Mouse (Mus musculus) hindbrain, postnatal 0 days (tissue): ENCODE data around the gene Cplx2. TPM values are rescaled to one million over a fixed set of nuclear protein-coding genes. Genes with fewer than 3 reads are reported as not detected.

Experiments used
- ATAC-seq: fragments of 200-750 bp; cut with Nextera tagmentation; 2 replicates; pipeline ENCODE4 v1.8.0; 2017; ENCODE audit warnings: mild to moderate bottlenecking, moderate TSS enrichment, moderate library complexity
- DNase-seq: peaks from one replicate; pipeline ENCODE4 v3.0.0-alpha.2; 2015; ENCODE audit warnings: low spot score
- H3K27ac ChIP-seq: fragments of 300-500 bp; sonication (generic); 2 replicates; pipeline ENCODE4 v1.5.1; 2014; ENCODE audit warnings: mild to moderate bottlenecking
- H3K27me3 ChIP-seq: fragments of 300-500 bp; sonication (generic); 2 replicates; pipeline ENCODE4 v1.6.1; 2014; ENCODE audit warnings: low read length, mixed read lengths; ENCODE audit not compliant: insufficient read depth
- H3K36me3 ChIP-seq: fragments of 300-500 bp; sonication (generic); 2 replicates; pipeline ENCODE4 v1.6.1; 2014; ENCODE audit warnings: low read length, mixed read lengths; ENCODE audit not compliant: insufficient read depth
- H3K4me1 ChIP-seq: fragments of 300-500 bp; sonication (generic); 2 replicates; pipeline ENCODE4 v1.6.1; 2014; ENCODE audit warnings: antibody characterized with exemption, low read length, mixed read lengths; ENCODE audit not compliant: insufficient read depth
- H3K4me2 ChIP-seq: fragments of 300-500 bp; sonication (generic); 2 replicates; pipeline ENCODE4 v1.6.1; 2014; ENCODE audit warnings: low read depth, mild to moderate bottlenecking, low read length, moderate library complexity, mixed read lengths
- H3K4me3 ChIP-seq: fragments of 300-500 bp; sonication (generic); 2 replicates; pipeline ENCODE4 v1.5.1; 2014; ENCODE audit warnings: low read length
- H3K9ac ChIP-seq: fragments of 300-500 bp; sonication (generic); replicated peaks from 2 replicates; pipeline ENCODE4 v1.6.1; 2014; ENCODE audit warnings: mild to moderate bottlenecking, low read length, moderate library complexity, mixed read lengths
- H3K9me3 ChIP-seq: fragments of 300-500 bp; sonication (generic); 2 replicates; pipeline ENCODE4 v1.6.1; 2016; ENCODE audit warnings: low read length, mixed read lengths
- CTCF ChIP-seq: IDR thresholded peaks from 2 replicates; pipeline ENCODE4 v1.5.1; 2016; ENCODE audit warnings: antibody characterized with exemption, control low read depth, low read depth
- WGBS: fragments of 180-500 bp; shearing (Covaris S2); extraction: QIAGEN DNeasy Blood & Tissue Kit; methylation state at CpG from one replicate; pipeline ENCODE4 v1.1.7; 2014; 5-methylcytosine and 5-hydroxymethylcytosine counted together
- polyA plus RNA-seq: library from polyadenylated mRNA; unstranded; fragments of >200 nt; fragmentation: Nextera tagmentation; extraction: Ambion mirVana; gene quantifications from 2 replicates; pipeline ENCODE4 v1.2.1, GENCODE M21; 2015
- total RNA-seq: library from RNA; depleted of rRNA; stranded (reverse); fragments of >200 nt; gene quantifications from 2 replicates; pipeline ENCODE4 v1.2.3, GENCODE M21; 2014

Cplx2 gene
- total and polyA plus RNA-seq, 2 experiments from 2014 or later: 47.4 to 120 TPM

GRCm38 (mm10) chr13:54403224-54404070 is 32.3 kb downstream of the Cplx2 start:
- no peak overlapping the region for H3K4me2 ChIP-seq
- DNase-seq (no peak), ATAC-seq (no peak)
- H3K9ac ChIP-seq: no peak overlapping the region
- H3K4me3 ChIP-seq: no peak overlapping the region
- H3K27me3 ChIP-seq: no peaks in the 10 kb centered on the region
- H3K27ac ChIP-seq: no peak overlapping the region
- 46% methylated on average over 17 of the region's 17 CpGs for WGBS
- H3K4me1 ChIP-seq: no peaks in the 10 kb centered on the region; the same call in 1 of the 2 replicates
- H3K9me3 ChIP-seq: no peaks in the 10 kb centered on the region
- TF ChIP-seq CTCF: no peak
- no peaks in the 10 kb centered on the region for H3K36me3 ChIP-seq

- no peaks in the 10 kb centered on the region for H3K27me3 ChIP-seq
- no peaks in the 10 kb centered on the region for H3K36me3 ChIP-seq
- H3K4me1 ChIP-seq: no peaks in the 10 kb centered on the region; the same call in 1 of the 2 replicates
- H3K4me2 ChIP-seq: no peak overlapping the region
- H3K9ac ChIP-seq: no peak overlapping the region
- DNase-seq (no peak), ATAC-seq (no peak)
- WGBS: 59% methylated on average over 3 of the region's 3 CpGs
- H3K4me3 ChIP-seq: no peak overlapping the region
- TF ChIP-seq CTCF: no peak
- H3K27ac ChIP-seq: no peak overlapping the region
- no peaks in the 10 kb centered on the region for H3K9me3 ChIP-seq
Observed at GRCm38 (mm10) chr13:54404205-54404604, 33.1 kb downstream of the Cplx2 start.

- H3K9ac ChIP-seq: no peak overlapping the region
- no peak for TF ChIP-seq CTCF
- no peaks in the 10 kb centered on the region; the same call in 1 of the 2 replicates for H3K4me1 ChIP-seq
- ATAC-seq (no peak), DNase-seq (no peak)
- H3K36me3 ChIP-seq: no peaks in the 10 kb centered on the region
- H3K4me3 ChIP-seq: no peak overlapping the region
- H3K27ac ChIP-seq: no peak overlapping the region
- no peaks in the 10 kb centered on the region for H3K9me3 ChIP-seq
- 61% methylated on average over 2 of the region's 2 CpGs for WGBS
- H3K4me2 ChIP-seq: no peak overlapping the region
- no peaks in the 10 kb centered on the region for H3K27me3 ChIP-seq
Observed at GRCm38 (mm10) chr13:54405805-54406204, 34.7 kb downstream of the Cplx2 start.

GRCm38 (mm10) chr13:54411656-54412055 is 40.5 kb downstream of the Cplx2 start:
- Histone ChIP-seq H3K9ac (no peak overlapping the region), H3K4me2 (no peak overlapping the region), H3K4me3 (no peak overlapping the region), H3K4me1 (0 out of 2 replicates have a peak, but pooled peaks cover 7% of the 10 kb centered on the region), H3K36me3 (no peaks in the 10 kb centered on the region), H3K27me3 (no peaks in the 10 kb centered on the region), H3K27ac (no peak overlapping the region), H3K9me3 (no peaks in the 10 kb centered on the region)
- no peak for TF ChIP-seq CTCF
- DNase-seq (no peak), ATAC-seq (no peak)
- WGBS: 80% methylated on average over 3 of the region's 3 CpGs

- H3K36me3 ChIP-seq: no peaks in the 10 kb centered on the region
- H3K4me1 ChIP-seq: 0 out of 2 replicates have a peak, but pooled peaks cover 7% of the 10 kb centered on the region
- H3K4me2 ChIP-seq: no peak overlapping the region
- H3K9me3 ChIP-seq: no peaks in the 10 kb centered on the region
- no peak for TF ChIP-seq CTCF
- H3K9ac ChIP-seq: no peak overlapping the region
- ATAC-seq: peak; percentile 64
- no peaks in the 10 kb centered on the region for H3K27me3 ChIP-seq
- H3K27ac ChIP-seq: 0 out of 2 replicates have a peak overlapping the region, but pooled peaks have one; percentile 26
- peak; percentile 50 for DNase-seq
- H3K4me3 ChIP-seq: no peak overlapping the region
- WGBS: 6% methylated on average over 7 of the region's 7 CpGs
Observed at GRCm38 (mm10) chr13:54412236-54412635, 41.1 kb downstream of the Cplx2 start.

GRCm38 (mm10) chr13:54412721-54413120 is 41.6 kb downstream of the Cplx2 start:
- Histone ChIP-seq H3K4me3 (no peak overlapping the region), H3K27ac (0 out of 2 replicates have a peak overlapping the region, but pooled peaks have one; percentile 26), H3K27me3 (no peaks in the 10 kb centered on the region), H3K9me3 (no peaks in the 10 kb centered on the region), H3K4me2 (no peak overlapping the region), H3K36me3 (no peaks in the 10 kb centered on the region), H3K4me1 (0 out of 2 replicates have a peak, but pooled peaks cover 7% of the 10 kb centered on the region), H3K9ac (no peak overlapping the region)
- 72% methylated on average over 4 of the region's 4 CpGs for WGBS
- no peak for DNase-seq
- ATAC-seq: no peak
- no peak for TF ChIP-seq CTCF

- no peak overlapping the region for H3K9ac ChIP-seq
- 0 out of 2 replicates have a peak, but pooled peaks cover 11% of the 10 kb centered on the region for H3K4me1 ChIP-seq
- no peak for TF ChIP-seq CTCF
- H3K27me3 ChIP-seq: no peaks in the 10 kb centered on the region
- no peak for ATAC-seq
- no peak overlapping the region for H3K4me3 ChIP-seq
- no peaks in the 10 kb centered on the region for H3K9me3 ChIP-seq
- no peak overlapping the region for H3K27ac ChIP-seq
- whole genome bisulfite sequencing: 92% methylated on average over 4 of the region's 4 CpGs
- no peak for DNase-seq
- no peaks in the 10 kb centered on the region for H3K36me3 ChIP-seq
- H3K4me2 ChIP-seq: no peak overlapping the region
Observed at GRCm38 (mm10) chr13:54415059-54415458, 43.9 kb downstream of the Cplx2 start.
